Mouse (Mus musculus) embryo, embryonic 11 days (tissue): ENCODE measurements at regions not wholly inside any gene's neighbourhood (a gene's known extent, or its start where the extent isn't known, plus 50 kb on each side); places are given as distances from the start of the nearest gene placed in this dataset.

Experiments used
- DNase-seq: peaks from one replicate; pipeline ENCODE4 v3.0.0-alpha.2; 2015

- no peak for DNase-seq
Measured at GRCm38 (mm10) chr3:131698070-131698750, 133.6 kb downstream of the Papss1 start.

GRCm38 (mm10) chr3:131703134-131703533, 138.6 kb downstream of the Papss1 start:
- peak; percentile 38 for DNase-seq

- DNase-seq = no peak
Measured at GRCm38 (mm10) chr3:131713532-131713931, 149.0 kb downstream of the Papss1 start.

- DNase-seq = no peak
Measured at GRCm38 (mm10) chr3:131718761-131719160, 154.2 kb downstream of the Papss1 start.

GRCm38 (mm10) chr3:131728618-131729017, 164.1 kb downstream of the Papss1 start:
- DNase-seq = no peak

GRCm38 (mm10) chr3:131734226-131734625, 169.7 kb downstream of the Papss1 start:
- DNase-seq = no peak

GRCm38 (mm10) chr3:131737461-131737860, 172.9 kb downstream of the Papss1 start:
- peak; percentile 26 for DNase-seq

- peak; percentile 52 for DNase-seq
Measured at GRCm38 (mm10) chr3:131737953-131738598, 173.5 kb downstream of the Papss1 start.

GRCm38 (mm10) chr3:131755537-131755936, 191.0 kb downstream of the Papss1 start:
- no peak for DNase-seq

GRCm38 (mm10) chr3:131756126-131756525, 191.6 kb downstream of the Papss1 start:
- no peak for DNase-seq

- DNase-seq = no peak
Measured at GRCm38 (mm10) chr3:131769976-131770375, 205.4 kb downstream of the Papss1 start.

GRCm38 (mm10) chr3:131770486-131770885, 205.9 kb downstream of the Papss1 start:
- no peak for DNase-seq

- DNase-seq = no peak
Measured at GRCm38 (mm10) chr3:131771863-131772546, 207.4 kb downstream of the Papss1 start.

GRCm38 (mm10) chr3:131772593-131772992, 208.0 kb downstream of the Papss1 start:
- no peak for DNase-seq

- DNase-seq = no peak
Measured at GRCm38 (mm10) chr3:131775431-131775830, 210.9 kb downstream of the Papss1 start.

GRCm38 (mm10) chr3:131776650-131777049, 212.1 kb downstream of the Papss1 start:
- DNase-seq = no peak

GRCm38 (mm10) chr3:131779803-131780202, 215.2 kb downstream of the Papss1 start:
- DNase-seq = no peak

GRCm38 (mm10) chr3:131785524-131785923, 221.0 kb downstream of the Papss1 start:
- DNase-seq = no peak

GRCm38 (mm10) chr3:131788321-131788720, 223.8 kb downstream of the Papss1 start:
- DNase-seq = no peak

- DNase-seq = no peak
Measured at GRCm38 (mm10) chr3:131789177-131789576, 224.6 kb downstream of the Papss1 start.

- no peak for DNase-seq
Measured at GRCm38 (mm10) chr3:131794056-131794455, 229.5 kb downstream of the Papss1 start.

GRCm38 (mm10) chr3:131795108-131796005, 230.8 kb downstream of the Papss1 start:
- DNase-seq = peak; percentile 46

- DNase-seq = no peak
Measured at GRCm38 (mm10) chr3:131799774-131800173, 235.2 kb downstream of the Papss1 start.
